Mouse (Mus musculus) cerebellum, postnatal 14 days (tissue): ENCODE results near the gene Znrf1.
A peak's percentile ranks its signal among the peaks of the same experiment; 100 is the strongest.

ENCODE experiments used
- DNase-seq, 2 experiments: peaks; one replicate each; pipeline ENCODE4 v3.0.0; 2021; ENCODE audit warnings: mixed read lengths in 2 of 2

The Znrf1 gene

DNA sequence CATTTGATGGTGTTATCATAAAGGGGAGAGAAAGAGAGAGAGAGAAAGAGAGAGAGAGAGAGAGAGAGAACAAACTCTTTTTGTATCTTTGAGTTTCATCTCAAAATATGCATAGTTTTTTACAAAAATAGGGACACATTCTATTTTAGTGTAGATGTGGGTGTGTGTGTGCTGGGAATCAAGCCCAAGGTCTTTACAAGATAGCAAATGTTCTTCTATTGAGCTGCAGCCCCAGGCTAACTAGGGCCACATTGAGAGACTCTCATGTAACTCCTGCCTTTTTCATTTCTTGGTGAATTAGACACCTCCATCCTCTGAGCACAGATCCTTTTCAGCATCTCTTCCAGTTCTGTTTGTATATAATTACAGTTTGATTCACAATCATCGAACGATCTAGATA lies 105.2 kb downstream of the Znrf1 start:
- DNase-seq, result no peak

DNA sequence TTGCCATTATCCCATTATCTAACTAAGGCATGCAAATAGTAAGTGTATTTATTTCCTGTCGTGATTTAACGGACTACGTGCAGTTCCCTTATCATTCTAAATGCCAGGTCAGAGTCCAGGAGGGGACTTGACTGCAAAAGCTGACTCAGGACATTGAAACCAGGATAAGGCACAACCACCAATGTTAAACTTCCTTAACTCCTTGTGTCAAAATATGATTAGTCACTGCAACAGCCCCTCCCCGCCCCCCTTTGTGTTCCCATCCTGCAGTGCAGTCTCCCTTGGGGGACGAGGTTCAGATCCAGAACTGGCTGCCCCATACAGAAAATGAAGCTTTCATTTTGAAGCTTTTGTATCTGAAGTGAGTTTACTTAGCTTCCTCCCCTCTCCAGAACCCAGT lies 106.6 kb downstream of the Znrf1 start:
- peak in 1 of 2 experiments; percentile 13 for DNase-seq

GRCm38 (mm10) chr8:111642939-111643263 lies 107.0 kb downstream of the Znrf1 start:
- no peak for DNase-seq

DNA sequence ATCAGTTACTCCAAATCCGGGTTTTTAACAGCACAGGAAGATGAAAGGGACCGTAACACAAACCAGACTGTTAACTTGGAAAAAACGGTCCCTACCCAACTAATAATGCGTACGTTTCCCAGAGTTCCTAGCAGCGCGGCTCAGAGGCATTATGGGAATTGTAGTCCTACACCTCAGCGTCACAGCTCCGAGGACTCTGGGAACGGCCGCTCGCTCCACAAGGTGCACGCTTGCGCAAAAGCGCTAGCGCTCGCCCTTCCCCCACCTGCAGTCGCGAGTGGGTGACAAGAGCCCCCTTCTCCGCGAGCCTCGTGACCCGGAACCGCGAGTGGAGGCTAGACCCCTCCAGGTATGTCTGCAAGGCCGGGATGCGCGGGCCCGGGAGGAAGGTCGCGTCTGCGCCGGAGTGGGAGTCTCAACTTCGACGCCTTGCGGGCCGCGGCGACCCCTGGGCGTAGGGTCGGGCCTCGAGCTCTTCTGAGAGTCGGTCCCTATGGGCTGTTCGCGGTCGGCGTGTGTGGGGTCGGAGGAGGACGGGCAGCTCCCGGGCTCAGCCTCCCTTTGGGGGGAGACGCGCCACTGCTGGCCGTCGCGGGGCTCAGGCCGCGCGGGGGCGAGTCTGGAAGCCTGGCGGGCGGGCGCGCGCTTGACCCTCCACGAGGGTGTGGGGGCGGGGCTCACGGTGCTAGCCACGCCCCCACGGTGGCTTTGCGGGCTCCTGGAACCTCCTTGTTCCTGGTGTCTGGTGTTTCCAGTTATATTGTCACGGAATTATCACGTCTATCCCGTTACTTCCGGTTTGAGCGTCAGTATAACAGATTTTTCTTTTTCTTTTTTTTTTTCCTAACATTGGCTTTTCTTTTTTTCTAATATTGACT lies 107.6 kb downstream of the Znrf1 start, which contains the start of gene Zfp1:
Gene Zfp1 (plus strand): TSS at position 138 of the 878 bp plus-strand sequence.
- DNase-seq, result peak; percentile 95 to 96

DNA sequence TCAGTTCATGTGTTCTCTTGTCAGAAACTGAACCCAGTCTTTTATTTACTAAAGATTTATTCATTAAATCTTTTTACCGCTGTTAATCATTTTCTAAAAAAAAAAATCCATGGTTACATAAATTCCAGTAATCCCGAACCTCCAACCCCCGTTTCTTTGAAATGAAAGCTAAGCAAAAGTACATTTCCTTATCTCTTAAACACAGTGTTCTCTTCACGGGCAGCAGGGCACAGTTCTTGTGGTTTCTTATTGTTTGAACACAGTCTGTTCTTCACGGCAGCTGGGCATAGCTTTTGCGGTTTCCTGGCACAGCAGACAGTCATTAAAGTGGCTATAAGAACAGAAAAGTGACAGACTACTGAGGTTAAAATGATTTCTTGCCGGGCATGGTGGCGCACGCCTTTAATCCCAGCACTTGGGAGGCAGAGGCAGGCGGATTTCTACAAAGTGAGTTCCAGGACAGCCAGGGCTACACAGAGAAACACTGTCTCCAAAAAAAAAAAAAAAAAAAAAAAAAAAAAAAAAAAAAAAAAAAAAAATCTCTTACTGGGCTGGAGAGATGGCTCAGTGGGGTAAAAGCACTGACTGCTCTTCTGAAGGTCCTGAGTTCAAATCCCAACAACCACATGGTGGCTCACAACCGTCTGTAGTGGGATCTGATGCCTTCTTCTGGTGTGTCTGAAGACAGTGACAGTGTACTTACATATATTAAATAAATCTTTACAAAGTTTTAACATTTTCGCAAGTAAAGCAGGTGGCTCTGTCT lies 108.6 kb downstream of the Znrf1 start:
- peak in 1 of 2 experiments; percentile 4 for DNase-seq

- DNase-seq, result no peak
Measured at GRCm38 (mm10) chr8:111645715-111646114, 109.8 kb downstream of the Znrf1 start.

DNA sequence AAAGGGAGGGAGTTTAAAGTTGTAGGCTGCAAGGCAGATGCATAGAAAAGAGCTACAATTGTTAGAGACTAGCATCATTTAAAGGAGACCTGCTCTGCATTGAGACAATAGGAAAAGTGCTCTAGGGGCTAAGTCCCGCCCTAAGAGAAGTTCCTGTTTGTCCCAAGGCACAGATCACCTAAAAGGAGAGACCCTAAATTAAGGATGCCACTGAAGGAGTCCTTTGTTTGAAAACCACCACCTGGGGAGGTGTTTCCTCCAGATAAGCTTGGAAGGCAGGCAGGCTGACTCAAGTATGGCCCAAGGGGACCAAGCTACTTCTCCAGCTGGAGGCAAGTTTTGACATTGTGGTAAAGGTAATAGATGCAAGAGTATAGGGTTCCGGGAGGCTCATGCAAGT lies 112.9 kb downstream of the Znrf1 start:
- no peak for DNase-seq

DNA sequence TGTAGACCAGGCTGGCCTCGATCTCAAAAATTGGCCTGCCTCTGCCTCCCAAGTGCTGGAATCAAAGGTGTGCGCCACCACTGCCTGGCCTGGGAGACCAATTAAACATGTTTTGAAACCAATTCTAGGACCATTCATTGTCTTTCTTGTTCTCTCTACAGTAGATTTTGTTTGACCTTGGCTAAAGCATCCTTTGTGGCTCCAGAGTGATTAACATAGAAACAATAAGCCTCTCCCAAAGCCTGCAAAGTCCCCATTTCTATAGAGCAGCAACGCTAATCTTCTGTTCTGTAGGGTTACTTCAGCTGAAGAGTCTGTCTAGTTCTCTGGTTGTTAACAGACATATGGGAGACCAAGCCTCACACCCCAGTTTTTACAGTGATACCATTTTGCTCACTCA lies 114.8 kb downstream of the Znrf1 start:
- DNase-seq, result no peak

GRCm38 (mm10) chr8:111653524-111653923 lies 117.6 kb downstream of the Znrf1 start:
- no peak for DNase-seq

GRCm38 (mm10) chr8:111657312-111657854 lies 121.5 kb downstream of the Znrf1 start:
- no peak for DNase-seq

DNA sequence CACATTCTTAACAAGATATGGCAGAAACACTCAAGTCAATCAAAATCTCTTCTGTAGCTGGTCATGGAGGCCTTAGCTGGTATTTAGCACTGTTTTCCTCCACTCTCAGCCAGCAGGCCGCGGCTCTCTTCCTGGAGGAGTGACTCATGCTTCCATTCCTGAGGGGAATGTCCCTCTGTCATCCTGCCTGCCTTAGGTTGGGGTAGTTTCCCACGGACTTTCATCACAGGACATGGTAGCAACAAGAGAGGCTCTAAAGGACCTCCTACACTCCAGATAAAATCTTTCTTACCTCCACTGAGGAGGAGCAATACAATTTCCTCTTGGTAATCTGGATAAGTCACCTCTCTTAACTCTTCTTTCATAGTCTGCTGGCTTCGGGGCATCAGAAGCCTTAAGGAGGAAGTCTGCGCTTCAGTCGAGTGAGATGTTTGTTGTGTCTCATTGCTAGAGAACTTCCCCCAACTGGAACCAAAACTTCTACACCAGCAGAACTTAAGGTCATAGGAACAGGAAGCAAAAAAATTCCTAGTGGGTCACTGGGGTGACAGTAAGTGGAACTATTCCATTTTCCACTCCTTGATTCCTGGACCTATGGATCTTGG lies 123.0 kb downstream of the Znrf1 start:
- no peak for DNase-seq

- DNase-seq, result peak; percentile 81 to 87
Measured at GRCm38 (mm10) chr8:111662473-111662872, 126.6 kb downstream of the Znrf1 start.

- DNase-seq, result no peak
Measured at GRCm38 (mm10) chr8:111666751-111667150, 130.9 kb downstream of the Znrf1 start.
